Mouse (Mus musculus): ENCODE measurements around the gene Olfr1257. TPM values are rescaled to one million over a fixed set of nuclear protein-coding genes. Genes with fewer than 3 reads are reported as not detected.

Gene Olfr1257
- polyA plus RNA-seq (2012; rRNA removed): not detected in 2 replicates

GRCm38 (mm10) chr2:89878137-89878536 is at the start of gene Olfr1257:
Olfr1257 (plus strand) TSS chr2:89878437.

GRCm38 (mm10) chr2:89841455-89841854 is 36.8 kb upstream of the Olfr1257 start, which contains the start of gene Olfr1256:
Olfr1256 (minus strand) TSS chr2:89841555.

GRCm38 (mm10) chr2:89848105-89848504 is 30.1 kb upstream of the Olfr1257 start, which contains the start of gene Olfr48:
Olfr48 (minus strand) TSS chr2:89848205.

GRCm38 (mm10) chr2:89927009-89927408 is 48.8 kb downstream of the Olfr1257 start, which contains the start of gene Olfr1258:
Olfr1258 (plus strand) TSS chr2:89927309.

Other genes with a start within 250 kb of the Olfr1257 start
- gene Olfr1249, start 243.5 kb upstream of the Olfr1257 start, polyA plus RNA-seq (2012; rRNA removed): not detected in 2 replicates
- gene Olfr1250, start 217.0 kb upstream of the Olfr1257 start, polyA plus RNA-seq (2012; rRNA removed): not detected in 2 replicates
- not detected in 2 replicates for gene Olfr1251, start 206.5 kb upstream of the Olfr1257 start, polyA plus RNA-seq (2012; rRNA removed)
- gene Olfr1252, start 153.4 kb upstream of the Olfr1257 start, polyA plus RNA-seq (2012; rRNA removed): not detected in 2 replicates
- gene Olfr1253, start 121.3 kb upstream of the Olfr1257 start, polyA plus RNA-seq (2012; rRNA removed): not detected in 2 replicates
- not detected in 2 replicates for gene Olfr1254, start 84.8 kb upstream of the Olfr1257 start, polyA plus RNA-seq (2012; rRNA removed)
- not detected in 2 replicates for gene Olfr1255, start 66.4 kb upstream of the Olfr1257 start, polyA plus RNA-seq (2012; rRNA removed)
- gene Olfr1256, start 36.9 kb upstream of the Olfr1257 start, polyA plus RNA-seq (2012; rRNA removed): not detected in 2 replicates
- not detected in 2 replicates for gene Olfr48, start 30.2 kb upstream of the Olfr1257 start, polyA plus RNA-seq (2012; rRNA removed)
- not detected in 2 replicates for gene Olfr1258, start 48.9 kb downstream of the Olfr1257 start, polyA plus RNA-seq (2012; rRNA removed)
- gene Olfr1259, start 70.2 kb downstream of the Olfr1257 start, polyA plus RNA-seq (2012; rRNA removed): not detected in 2 replicates
- gene Olfr1260, start 95.9 kb downstream of the Olfr1257 start, polyA plus RNA-seq (2012; rRNA removed): not detected in 2 replicates
- not detected in 2 replicates for gene Olfr1261, start 112.8 kb downstream of the Olfr1257 start, polyA plus RNA-seq (2012; rRNA removed)
- gene Olfr1262, start 121.7 kb downstream of the Olfr1257 start, polyA plus RNA-seq (2012; rRNA removed): not detected in 2 replicates
- gene Olfr1263, start 133.7 kb downstream of the Olfr1257 start, polyA plus RNA-seq (2012; rRNA removed): not detected in 2 replicates
- not detected in 2 replicates for gene Olfr1264, start 147.1 kb downstream of the Olfr1257 start, polyA plus RNA-seq (2012; rRNA removed)
- gene Olfr1265, start 156.9 kb downstream of the Olfr1257 start, polyA plus RNA-seq (2012; rRNA removed): not detected in 2 replicates
- gene Olfr140, start 185.2 kb downstream of the Olfr1257 start, polyA plus RNA-seq (2012; rRNA removed): not detected in 2 replicates
- not detected in 2 replicates for gene Olfr1269, start 243.0 kb downstream of the Olfr1257 start, polyA plus RNA-seq (2012; rRNA removed)

Data from liver, embryonic 18 days (tissue).